Mouse (Mus musculus) liver, postnatal 0 days (tissue): Measurements from ENCODE around the gene Mcu. TPM values are rescaled to one million over a fixed set of nuclear protein-coding genes. Genes with fewer than 3 reads are reported as not detected.

Experiments used
- ATAC-seq: fragments of 200-750 bp; cut with Nextera tagmentation; 2 replicates; pipeline ENCODE4 v1.8.0; 2017; ENCODE audit warnings: mild to moderate bottlenecking, moderate library complexity
- DNase-seq: peaks from one replicate; pipeline ENCODE4 v3.0.0-alpha.2; 2016
- H3K27ac ChIP-seq: fragments of 300-500 bp; sonication (generic); 2 replicates; pipeline ENCODE4 v1.5.1; 2014; ENCODE audit warnings: antibody characterized with exemption, moderate library complexity, mild to moderate bottlenecking, low read depth
- H3K27me3 ChIP-seq: fragments of 300-500 bp; sonication (generic); 2 replicates; pipeline ENCODE4 v1.6.1; 2014; ENCODE audit warnings: low read length, control low read depth, mixed read lengths; ENCODE audit not compliant: insufficient read depth
- H3K36me3 ChIP-seq: fragments of 300-500 bp; sonication (generic); replicated peaks from 2 replicates; pipeline ENCODE4 v1.6.1; 2014; ENCODE audit warnings: mild to moderate bottlenecking, control low read depth, low read length, moderate library complexity, mixed read lengths; ENCODE audit not compliant: insufficient read depth
- H3K4me1 ChIP-seq: fragments of 300-500 bp; sonication (generic); 2 replicates; pipeline ENCODE4 v1.6.1; 2014; ENCODE audit warnings: antibody characterized with exemption, mild to moderate bottlenecking, control low read depth; ENCODE audit not compliant: insufficient read depth
- H3K4me2 ChIP-seq: fragments of 300-500 bp; sonication (generic); 2 replicates; pipeline ENCODE4 v1.6.1; 2014; ENCODE audit warnings: low read depth, mild to moderate bottlenecking, low read length, moderate library complexity, mixed read lengths
- H3K4me3 ChIP-seq: fragments of 300-500 bp; sonication (generic); 2 replicates; pipeline ENCODE4 v1.5.1; 2014; ENCODE audit warnings: low read depth, low read length
- H3K9ac ChIP-seq: fragments of 300-500 bp; sonication (generic); replicated peaks from 2 replicates; pipeline ENCODE4 v1.6.1; 2014; ENCODE audit warnings: mild to moderate bottlenecking, moderate library complexity
- H3K9me3 ChIP-seq: fragments of 300-500 bp; sonication (generic); 2 replicates; pipeline ENCODE4 v1.6.1; 2016; ENCODE audit warnings: mild to moderate bottlenecking, control low read depth, low read length, mixed read lengths
- CTCF ChIP-seq: sonication (generic); IDR thresholded peaks from 2 replicates; pipeline ENCODE4 v1.5.1; 2016; ENCODE audit warnings: antibody characterized with exemption, low read depth
- EP300 ChIP-seq: IDR thresholded peaks from 2 replicates; pipeline ENCODE4 v1.6.1; 2016; ENCODE audit warnings: antibody characterized with exemption, low read depth, mild to moderate bottlenecking
- WGBS: fragments of 180-500 bp; shearing (Covaris S2); extraction: QIAGEN DNeasy Blood & Tissue Kit; methylation state at CpG from one replicate; pipeline ENCODE4 v1.1.7; 2014; ENCODE audit not compliant: insufficient replicate concordance; 5-methylcytosine and 5-hydroxymethylcytosine counted together
- polyA plus RNA-seq: library from polyadenylated mRNA; unstranded; fragments of >200 nt; fragmentation: Nextera tagmentation; extraction: Ambion mirVana; gene quantifications from 2 replicates; pipeline ENCODE4 v1.2.1, GENCODE M21; 2015

Mcu gene
- polyA plus RNA-seq, 1 experiment from 2014 or later, result 13.5 TPM

- WGBS, result 12% methylated on average over 12 of the region's 12 CpGs
Measured at GRCm38 (mm10) chr10:59577871-59578801, 38.4 kb downstream of the Mcu start.

GRCm38 (mm10) chr10:59576305-59576704 is 40.2 kb downstream of the Mcu start:
- Histone ChIP-seq H3K27ac (no peak overlapping the region), H3K4me2 (no peak overlapping the region), H3K9ac (no peak overlapping the region), H3K4me1 (peaks cover 21% of the 10 kb centered on the region), H3K27me3 (no peaks in the 10 kb centered on the region), H3K9me3 (0 out of 2 replicates have a peak, but pooled peaks cover 2% of the 10 kb centered on the region), H3K4me3 (no peak overlapping the region), H3K36me3 (no peaks in the 10 kb centered on the region)
- WGBS, result 59% methylated on average over 5 of the region's 5 CpGs
- TF ChIP-seq EP300, result no peak
- TF ChIP-seq CTCF, result no peak
- DNase-seq (no peak), ATAC-seq (no peak)

More at GRCm38 (mm10) chr10:59577871-59578801, 38.4 kb downstream of the Mcu start:
- ATAC-seq (peak; percentile 93), DNase-seq (peak; percentile 44)
- Histone ChIP-seq H3K27me3 (no peaks in the 10 kb centered on the region), H3K4me2 (peak overlapping the region; percentile 54), H3K4me1 (peaks cover 15% of the 10 kb centered on the region), H3K27ac (peak overlapping the region; percentile 79), H3K9me3 (no peaks in the 10 kb centered on the region), H3K9ac (peak overlapping the region; percentile 3; the same call in 1 of the 2 replicates), H3K36me3 (no peaks in the 10 kb centered on the region), H3K4me3 (peak overlapping the region; percentile 22)
- no peak for TF ChIP-seq CTCF
- peak; percentile 66 for TF ChIP-seq EP300

- Histone ChIP-seq H3K4me3 (no peak overlapping the region), H3K36me3 (no peaks in the 10 kb centered on the region), H3K27me3 (no peaks in the 10 kb centered on the region), H3K27ac (peak overlapping the region; percentile 52), H3K4me1 (peaks cover 24% of the 10 kb centered on the region), H3K9me3 (0 out of 2 replicates have a peak, but pooled peaks cover 2% of the 10 kb centered on the region), H3K9ac (no peak overlapping the region), H3K4me2 (no peak overlapping the region)
- TF ChIP-seq EP300 (no peak), CTCF (no peak)
- no peak for DNase-seq
- ATAC-seq, result no peak
- 77% methylated on average over 5 of the region's 5 CpGs for WGBS
Measured at GRCm38 (mm10) chr10:59571964-59572363, 44.5 kb downstream of the Mcu start.

GRCm38 (mm10) chr10:59571273-59571672 is 45.2 kb downstream of the Mcu start:
- Histone ChIP-seq H3K36me3 (no peaks in the 10 kb centered on the region), H3K4me3 (no peak overlapping the region), H3K9ac (no peak overlapping the region), H3K9me3 (0 out of 2 replicates have a peak, but pooled peaks cover 2% of the 10 kb centered on the region), H3K27ac (peak overlapping the region; percentile 52), H3K27me3 (no peaks in the 10 kb centered on the region), H3K4me2 (peak overlapping the region; percentile 14; the same call in 1 of the 2 replicates), H3K4me1 (peaks cover 21% of the 10 kb centered on the region)
- WGBS, result 45% methylated on average over 4 of the region's 4 CpGs
- DNase-seq (no peak), ATAC-seq (peak; percentile 77)
- no peak for TF ChIP-seq CTCF
- TF ChIP-seq EP300, result peak; percentile 86

- peak overlapping the region; percentile 14; the same call in 1 of the 2 replicates for H3K4me2 ChIP-seq
- ATAC-seq (0 out of 2 replicates have a peak, but pooled peaks have one; percentile 33), DNase-seq (no peak)
- peaks cover 18% of the 10 kb centered on the region for H3K4me1 ChIP-seq
- 0 out of 2 replicates have a peak, but pooled peaks cover 2% of the 10 kb centered on the region for H3K9me3 ChIP-seq
- no peaks in the 10 kb centered on the region for H3K27me3 ChIP-seq
- no peaks in the 10 kb centered on the region for H3K36me3 ChIP-seq
- no peak overlapping the region for H3K4me3 ChIP-seq
- WGBS, result 51% methylated on average over 2 of the region's 2 CpGs
- H3K9ac ChIP-seq, result no peak overlapping the region
- peak overlapping the region; percentile 52 for H3K27ac ChIP-seq
- no peak for TF ChIP-seq EP300
- no peak for TF ChIP-seq CTCF
Measured at GRCm38 (mm10) chr10:59570780-59571179, 45.7 kb downstream of the Mcu start.

GRCm38 (mm10) chr10:59570360-59570759 is 46.1 kb downstream of the Mcu start:
- Histone ChIP-seq H3K27ac (peak overlapping the region; percentile 52), H3K36me3 (no peaks in the 10 kb centered on the region), H3K4me2 (no peak overlapping the region), H3K4me1 (peaks cover 18% of the 10 kb centered on the region), H3K4me3 (no peak overlapping the region), H3K27me3 (no peaks in the 10 kb centered on the region), H3K9me3 (0 out of 2 replicates have a peak, but pooled peaks cover 2% of the 10 kb centered on the region), H3K9ac (no peak overlapping the region)
- ATAC-seq, result no peak
- no peak for DNase-seq
- 60% methylated on average over 6 of the region's 6 CpGs for WGBS
- TF ChIP-seq CTCF (no peak), EP300 (no peak)
